Mouse (Mus musculus) CH12.LX (cell line): ENCODE measurements around the gene Ptpn14. TPM values are rescaled to one million over a fixed set of nuclear protein-coding genes. Genes with fewer than 3 reads are reported as not detected.

ENCODE experiments used
- DNase-seq: peaks from one replicate; pipeline ENCODE4 v3.0.0-alpha.2; 2013; ENCODE audit errors: extremely low read depth
- H3K27ac ChIP-seq: 2 replicates; pipeline ENCODE4 v1.5.1; 2012; ENCODE audit warnings: low read depth, mild to moderate bottlenecking, control low read depth, moderate library complexity; ENCODE audit not compliant: insufficient read depth
- H3K27me3 ChIP-seq: replicated peaks from 2 replicates; pipeline ENCODE3; 2012; ENCODE audit warnings: inconsistent platforms
- H3K36me3 ChIP-seq, 2 experiments: replicated peaks in 1 of 2; 2 replicates each; pipeline versions ENCODE3 to v1.6.1; 2012; ENCODE audit warnings: inconsistent platforms in 1 of 2, low read length in 1 of 2, mild to moderate bottlenecking in 1 of 2, mixed read lengths in 1 of 2, moderate library complexity in 1 of 2; ENCODE audit not compliant: control insufficient read depth in 1 of 2, insufficient read depth in 1 of 2
- H3K4me1 ChIP-seq, 2 experiments: 2 replicates each; pipeline ENCODE4 v1.6.1; 2012; ENCODE audit warnings: inconsistent platforms in 1 of 2, moderate library complexity in 1 of 2; ENCODE audit not compliant: insufficient read depth in 2 of 2, control insufficient read depth in 1 of 2
- H3K4me2 ChIP-seq: 2 replicates; pipeline ENCODE4 v1.6.1; 2012; ENCODE audit warnings: low read depth, mild to moderate bottlenecking, control low read depth; ENCODE audit not compliant: poor library complexity, insufficient read depth, severe bottlenecking
- H3K4me3 ChIP-seq, 3 experiments: fragments of 150-350 bp in 1 of 3; sonication (generic) in 1 of 3; replicated peaks in 1 of 3; 2 replicates each; pipeline versions ENCODE3 to v1.5.1; 2011 to 2012; ENCODE audit warnings: low read depth in 2 of 3, low read length in 2 of 3, mild to moderate bottlenecking in 2 of 3, moderate library complexity in 2 of 3, control low read depth in 1 of 3, improper control_type of control experiment in 1 of 3, inconsistent platforms in 1 of 3, mixed read lengths in 1 of 3; ENCODE audit not compliant: poor library complexity in 1 of 3
- H3K79me2 ChIP-seq: replicated peaks from 2 replicates; pipeline ENCODE4 v1.6.1; 2012; ENCODE audit warnings: mild to moderate bottlenecking, moderate library complexity; ENCODE audit not compliant: control insufficient read depth, poor library complexity, insufficient read depth, severe bottlenecking; ENCODE audit errors: extremely low read depth
- H3K9ac ChIP-seq: 2 replicates; pipeline ENCODE4 v1.6.1; 2012; ENCODE audit warnings: low read depth, mild to moderate bottlenecking, control low read depth, moderate library complexity; ENCODE audit not compliant: insufficient read depth
- H3K9me3 ChIP-seq: replicated peaks from 2 replicates; pipeline ENCODE3; 2012; ENCODE audit warnings: low read length, inconsistent platforms, mixed read lengths
- CTCF ChIP-seq, 2 experiments: IDR thresholded peaks in 1 of 2; conservative IDR thresholded peaks in 1 of 2; 2 replicates each; pipeline ENCODE4 v1.5.1; 2011 to 2012; ENCODE audit warnings: low read depth in 2 of 2, low read length in 2 of 2, improper control_type of control experiment in 1 of 2, inconsistent platforms in 1 of 2, mild to moderate bottlenecking in 1 of 2, moderate library complexity in 1 of 2
- EP300 ChIP-seq: IDR thresholded peaks from 2 replicates; pipeline ENCODE4 v1.6.1; 2011; ENCODE audit warnings: low read length, improper control_type of control experiment
- HCFC1 ChIP-seq: IDR thresholded peaks from 2 replicates; pipeline ENCODE4 v1.6.1; 2012; ENCODE audit warnings: low read depth, mild to moderate bottlenecking, inconsistent platforms, low read length, improper control_type of control experiment
- MAFK ChIP-seq: IDR thresholded peaks from 2 replicates; pipeline ENCODE4 v1.6.1; 2011; ENCODE audit warnings: low read length, improper control_type of control experiment; ENCODE audit not compliant: insufficient replicate concordance
- POLR2AphosphoS2 ChIP-seq: IDR thresholded peaks from 2 replicates; pipeline ENCODE4 v1.6.1; 2011; ENCODE audit warnings: low read depth, low read length, improper control_type of control experiment
- USF2 ChIP-seq: conservative IDR thresholded peaks from 2 replicates; pipeline ENCODE4 v1.6.1; 2011; ENCODE audit warnings: low read depth, low read length, improper control_type of control experiment
- ZC3H11A ChIP-seq: IDR thresholded peaks from 2 replicates; pipeline ENCODE4 v1.6.1; 2012; ENCODE audit warnings: low read depth, mild to moderate bottlenecking, inconsistent platforms, low read length, improper control_type of control experiment
- dilution Hi-C: fragments of 300-500 bp; cut with MboI; formaldehyde crosslinking; loops from 2 replicates; pipeline ENCODE4 v1.14.3; 2020; ENCODE audit warnings: low sequenced_read_pairs; ENCODE audit not compliant: extremely low pct_unique_long_range_greater_than_20kb, extremely low pct_ligation_motif_present
- in situ Hi-C: fragments of 300-500 bp; cut with MboI; formaldehyde crosslinking; loops from 3 replicates; pipeline ENCODE4 v1.14.3; 2019; ENCODE audit warnings: low sequenced_read_pairs, low pct_ligation_motif_present, low pct_unique_long_range_greater_than_20kb, mixed read lengths
- polyA plus RNA-seq: library from polyadenylated mRNA; unstranded; fragments of >175 nt; gene quantifications from 2 replicates; pipeline ENCODE4 v1.2.1, GENCODE M21; 2012; ENCODE audit warnings: low read depth; ENCODE audit not compliant: insufficient read length
- total RNA-seq, 2 experiments: library from RNA; depleted of rRNA; stranded (reverse); fragments of 300-350 nt in 1 of 2; fragments of >200 nt in 1 of 2; gene quantifications; 2 replicates each; pipeline ENCODE4 v1.2.3; 2012 to 2014

Gene Ptpn14
- total and polyA plus RNA-seq, 3 experiments: under 0.01 to 0.10 TPM; not detected in 1

- no peak overlapping the region for H3K4me3 ChIP-seq
- TF ChIP-seq USF2 (no peak), ZC3H11A (no peak), EP300 (no peak), MAFK (no peak)
- TF ChIP-seq, all 38 proteins: peak for 0
- H3K9ac ChIP-seq: no peak overlapping the region
- H3K36me3 ChIP-seq: peaks cover 0 to 3% of the 10 kb centered on the region in 2 experiments
- no peaks in the 10 kb centered on the region for H3K27me3 ChIP-seq
- no peak overlapping the region for H3K27ac ChIP-seq
- dilution Hi-C loops: no loop called here
- H3K4me1 ChIP-seq: peaks cover 7 to 27% of the 10 kb centered on the region in 2 experiments; a peak in 3 of 4 replicates
- in situ Hi-C loops: loop anchor here (5.0 kb wide), 1 partner anchor 37 kb away; no protein-coding TSS in a partner anchor
- H3K79me2 ChIP-seq: peaks cover 9% of the 10 kb centered on the region
- no peak for DNase-seq
- no peaks in the 10 kb centered on the region for H3K9me3 ChIP-seq
- no peak overlapping the region for H3K4me2 ChIP-seq
Measured at GRCm38 (mm10) chr1:189923871-189924568, 196.0 kb downstream of the Ptpn14 start.

GRCm38 (mm10) chr1:189926279-189926678 lies 198.2 kb downstream of the Ptpn14 start:
- dilution Hi-C loops: no loop called here
- TF ChIP-seq POLR2AphosphoS2 (no peak), HCFC1 (no peak), CTCF (conservative IDR thresholded peaks at IDR 0.05 in 1 of 2, IDR thresholded peaks at IDR 0.05 in 1 of 2; ENCODE audit: low read depth in 2 of 2, low read length in 2 of 2) (no peak)
- TF ChIP-seq, all 38 proteins: peak for 0
- no peak for DNase-seq
- no peak overlapping the region for H3K4me3 ChIP-seq
- H3K27ac ChIP-seq: no peak overlapping the region
- H3K9ac ChIP-seq: no peak overlapping the region
- H3K4me1 ChIP-seq: peaks cover under 1 to 7% of the 10 kb centered on the region in 2 experiments; a peak in 2 of 4 replicates
- no peaks in the 10 kb centered on the region for H3K9me3 ChIP-seq
- peaks cover 4% of the 10 kb centered on the region for H3K79me2 ChIP-seq
- H3K27me3 ChIP-seq: no peaks in the 10 kb centered on the region
- H3K4me2 ChIP-seq: no peak overlapping the region
- H3K36me3 ChIP-seq: no peaks in the 10 kb centered on the region
- in situ Hi-C loops: no loop called here

Other genes with a start within 250 kb of the Ptpn14 start
- gene Cenpf, start 40.2 kb upstream of the Ptpn14 start, total RNA-seq (2012; rRNA removed): 21.5 and 22.3 TPM in 2 replicates
- 10.4 and 16.5 TPM in 2 replicates for gene Cenpf, start 40.2 kb upstream of the Ptpn14 start, total RNA-seq (2014; rRNA removed)
- 23.4 and 28.2 TPM in 2 replicates for gene Cenpf, start 40.2 kb upstream of the Ptpn14 start, polyA plus RNA-seq
- 79.9 and 92.7 TPM in 2 replicates for gene Smyd2, start 194.1 kb downstream of the Ptpn14 start, total RNA-seq (2012; rRNA removed)
- gene Smyd2, start 194.1 kb downstream of the Ptpn14 start, total RNA-seq (2014; rRNA removed): 84.7 and 85.8 TPM in 2 replicates
- 103 and 119 TPM in 2 replicates for gene Smyd2, start 194.1 kb downstream of the Ptpn14 start, polyA plus RNA-seq